Mouse (Mus musculus) hematopoietic stem cell, adult 5-6 weeks (primary cell): Measurements from ENCODE around the gene Lzts2. TPM values are rescaled to one million over a fixed set of nuclear protein-coding genes. Genes with fewer than 3 reads are reported as not detected.

Source experiments
- ATAC-seq, 2 experiments: fragments of 125-278 bp in 1 of 2; replicated peaks in 1 of 2; 2 replicates each; pipeline ENCODE4 v1.8.0; 2016 to 2017; ENCODE audit warnings: inconsistent platforms in 2 of 2, mild to moderate bottlenecking in 2 of 2, moderate number of reproducible peaks in 2 of 2, low read depth in 1 of 2, moderate TSS enrichment in 1 of 2; ENCODE audit not compliant: low FRiP score in 2 of 2, poor library complexity in 2 of 2, severe bottlenecking in 2 of 2, insufficient read depth in 1 of 2, low TSS enrichment in 1 of 2
- total RNA-seq: library from RNA; stranded (forward); fragments of 172-1452, 232-1000 nt; gene quantifications from 2 replicates; pipeline ENCODE4 v1.2.3, GENCODE M21; 2017

Lzts2 gene
- 25.8 and 29.3 TPM in 2 replicates for total RNA-seq

GRCm38 (mm10) chr19:45014335-45014971 is at the start of gene Lzts2:
TSS of gene Lzts2 (plus strand) at chr19:45014414.
- no peak for ATAC-seq

- ATAC-seq, result no peak
These were observed 48.2 kb upstream of the Lzts2 start for GRCm38 (mm10) chr19:44965978-44966377.

- ATAC-seq, result no peak
These were observed 45.9 kb upstream of the Lzts2 start for GRCm38 (mm10) chr19:44968329-44968728.

- no peak for ATAC-seq
These were observed 37.6 kb upstream of the Lzts2 start for GRCm38 (mm10) chr19:44976636-44977035.

- no peak for ATAC-seq
These were observed 37.1 kb upstream of the Lzts2 start for GRCm38 (mm10) chr19:44977148-44977547.

GRCm38 (mm10) chr19:44980787-44981186 is 33.4 kb upstream of the Lzts2 start:
- ATAC-seq, result no peak

- ATAC-seq, result no peak
These were observed 31.6 kb upstream of the Lzts2 start for GRCm38 (mm10) chr19:44982477-44983115.

GRCm38 (mm10) chr19:44983366-44983765 is 30.8 kb upstream of the Lzts2 start:
- no peak for ATAC-seq

- no peak for ATAC-seq
These were observed 29.8 kb upstream of the Lzts2 start for GRCm38 (mm10) chr19:44984420-44984819.

GRCm38 (mm10) chr19:44985159-44985988 is 28.8 kb upstream of the Lzts2 start:
- ATAC-seq, result no peak

GRCm38 (mm10) chr19:44987004-44987403 is 27.2 kb upstream of the Lzts2 start:
- no peak for ATAC-seq

- ATAC-seq, result no peak
These were observed 26.4 kb upstream of the Lzts2 start for GRCm38 (mm10) chr19:44987851-44988250.

- no peak for ATAC-seq
These were observed 25.9 kb upstream of the Lzts2 start for GRCm38 (mm10) chr19:44988321-44988720.

GRCm38 (mm10) chr19:44988831-44989566 is 25.2 kb upstream of the Lzts2 start, which contains the start of gene Sema4g:
TSS of gene Sema4g (plus strand) at chr19:44989101.
- peak in 1 of 2 experiments; percentile 30; a peak in 1 of 4 replicates for ATAC-seq

GRCm38 (mm10) chr19:44989567-44990495 is 24.4 kb upstream of the Lzts2 start:
- ATAC-seq, result no peak

GRCm38 (mm10) chr19:44991031-44991430 is 23.2 kb upstream of the Lzts2 start:
- no peak for ATAC-seq

- ATAC-seq, result no peak
These were observed 22.0 kb upstream of the Lzts2 start for GRCm38 (mm10) chr19:44992246-44992645.
